Mouse (Mus musculus): Measurements from ENCODE around the gene Fancg.
A peak's percentile ranks its signal among the peaks of the same experiment; 100 is the strongest.

The Fancg gene

GRCm38 (mm10) chr4:43033481-43033880 lies 23.2 kb upstream of the Fancg start:
- no peak for DNase-seq (ENCODE audit: low spot score)

GRCm38 (mm10) chr4:43032501-43032900 lies 22.2 kb upstream of the Fancg start:
- DNase-seq (ENCODE audit: low spot score), result no peak

- peak; percentile 82 for DNase-seq (ENCODE audit: low spot score)
Measured at GRCm38 (mm10) chr4:43031237-43031995, 21.1 kb upstream of the Fancg start, which contains the start of gene Stoml2. Gene Stoml2, minus strand, starts transcription at chr4:43031710.

GRCm38 (mm10) chr4:43030780-43031230 lies 20.5 kb upstream of the Fancg start:
- no peak for DNase-seq (ENCODE audit: low spot score)

GRCm38 (mm10) chr4:43030352-43030751 lies 20.0 kb upstream of the Fancg start:
- no peak for DNase-seq (ENCODE audit: low spot score)

GRCm38 (mm10) chr4:43029749-43030148 lies 19.4 kb upstream of the Fancg start:
- no peak for DNase-seq (ENCODE audit: low spot score)

GRCm38 (mm10) chr4:43029121-43029520 lies 18.8 kb upstream of the Fancg start:
- DNase-seq (ENCODE audit: low spot score), result no peak

GRCm38 (mm10) chr4:43025084-43025960 lies 15.0 kb upstream of the Fancg start, which contains the start of gene Pigo:
Gene Pigo, minus strand, starts transcription at chr4:43025819.
- peak; percentile 93 for DNase-seq (ENCODE audit: low spot score)

GRCm38 (mm10) chr4:43024673-43025072 lies 14.4 kb upstream of the Fancg start:
- no peak for DNase-seq (ENCODE audit: low spot score)

GRCm38 (mm10) chr4:43021341-43021740 lies 11.0 kb upstream of the Fancg start:
- DNase-seq (ENCODE audit: low spot score), result no peak

- no peak for DNase-seq (ENCODE audit: low spot score)
Measured at GRCm38 (mm10) chr4:43020876-43021275, 10.6 kb upstream of the Fancg start.

- no peak for DNase-seq (ENCODE audit: low spot score)
Measured at GRCm38 (mm10) chr4:43019641-43020465, 9.5 kb upstream of the Fancg start.

GRCm38 (mm10) chr4:43019176-43019575 lies 8.9 kb upstream of the Fancg start:
- no peak for DNase-seq (ENCODE audit: low spot score)

GRCm38 (mm10) chr4:43018156-43018555 lies 7.8 kb upstream of the Fancg start:
- no peak for DNase-seq (ENCODE audit: low spot score)

- DNase-seq (ENCODE audit: low spot score), result no peak
Measured at GRCm38 (mm10) chr4:43012091-43012490, 1.8 kb upstream of the Fancg start.

GRCm38 (mm10) chr4:43005765-43006164 lies 4.5 kb downstream of the Fancg start:
- no peak for DNase-seq (ENCODE audit: low spot score)

GRCm38 (mm10) chr4:43004951-43005350 lies 5.4 kb downstream of the Fancg start:
- no peak for DNase-seq (ENCODE audit: low spot score)

- DNase-seq (ENCODE audit: low spot score), result no peak
Measured at GRCm38 (mm10) chr4:43002756-43003439, 7.4 kb downstream of the Fancg start.

GRCm38 (mm10) chr4:43001272-43001671 lies 9.0 kb downstream of the Fancg start:
- DNase-seq (ENCODE audit: low spot score), result no peak

GRCm38 (mm10) chr4:43000141-43000986 lies 9.9 kb downstream of the Fancg start, which contains the start of gene Vcp:
Gene Vcp, minus strand, starts transcription at chr4:43000507.
- DNase-seq (ENCODE audit: low spot score), result peak; percentile 95
